Mouse (Mus musculus) lung, embryonic 14.5 days (tissue): ENCODE measurements around the gene Med29. TPM values are rescaled to one million over a fixed set of nuclear protein-coding genes. Genes with fewer than 3 reads are reported as not detected.
"Not testable (repeated sequence)": the region's sequence is repeated elsewhere in the genome, so short reads cannot be mapped to it uniquely, and the experiment has no call there.

Experiments used
- ATAC-seq: fragments of 200-750 bp; cut with Nextera tagmentation; 2 replicates; pipeline ENCODE4 v1.8.0; 2017; ENCODE audit warnings: mild to moderate bottlenecking, moderate TSS enrichment, moderate library complexity; ENCODE audit not compliant: insufficient read depth
- DNase-seq: peaks from one replicate; pipeline ENCODE4 v3.0.0-alpha.2; 2015
- H3K27ac ChIP-seq: fragments of 300-500 bp; sonication (generic); 2 replicates; pipeline ENCODE4 v1.5.1; 2014; ENCODE audit warnings: low read depth, mild to moderate bottlenecking, moderate library complexity
- H3K27me3 ChIP-seq: fragments of 300-500 bp; sonication (generic); 2 replicates; pipeline ENCODE4 v1.6.1; 2014; ENCODE audit warnings: low read length, control low read depth; ENCODE audit not compliant: insufficient read depth
- H3K36me3 ChIP-seq: fragments of 300-500 bp; sonication (generic); 2 replicates; pipeline ENCODE4 v1.6.1; 2014; ENCODE audit warnings: control low read depth; ENCODE audit not compliant: insufficient read depth
- H3K4me1 ChIP-seq: fragments of 300-500 bp; sonication (generic); 2 replicates; pipeline ENCODE4 v1.6.1; 2014; ENCODE audit warnings: antibody characterized with exemption, control low read depth; ENCODE audit not compliant: insufficient read depth
- H3K4me2 ChIP-seq: fragments of 300-500 bp; sonication (generic); 2 replicates; pipeline ENCODE4 v1.6.1; 2014; ENCODE audit warnings: mild to moderate bottlenecking
- H3K4me3 ChIP-seq: fragments of 300-500 bp; sonication (generic); 2 replicates; pipeline ENCODE4 v1.5.1; 2014; ENCODE audit warnings: low read depth, low read length
- H3K9ac ChIP-seq: fragments of 300-500 bp; sonication (generic); 2 replicates; pipeline ENCODE4 v1.6.1; 2014
- H3K9me3 ChIP-seq: fragments of 300-500 bp; sonication (generic); 2 replicates; pipeline ENCODE4 v1.6.1; 2016; ENCODE audit warnings: low read depth, low read length, control low read depth
- CTCF ChIP-seq: IDR thresholded peaks from 2 replicates; pipeline ENCODE4 v1.5.1; 2016; ENCODE audit warnings: antibody characterized with exemption, low read depth
- WGBS: fragments of 180-500 bp; shearing (Covaris S2); extraction: QIAGEN DNeasy Blood & Tissue Kit; methylation state at CpG from one replicate; pipeline ENCODE4 v1.1.7; 2014; 5-methylcytosine and 5-hydroxymethylcytosine counted together
- polyA plus RNA-seq: library from polyadenylated mRNA; unstranded; fragments of >200 nt; fragmentation: Nextera tagmentation; extraction: Ambion mirVana; gene quantifications from 2 replicates; pipeline ENCODE4 v1.2.1, GENCODE M21; 2014

Gene Med29
- polyA plus RNA-seq, 1 experiment from 2014 or later = 49.1 TPM

DNA sequence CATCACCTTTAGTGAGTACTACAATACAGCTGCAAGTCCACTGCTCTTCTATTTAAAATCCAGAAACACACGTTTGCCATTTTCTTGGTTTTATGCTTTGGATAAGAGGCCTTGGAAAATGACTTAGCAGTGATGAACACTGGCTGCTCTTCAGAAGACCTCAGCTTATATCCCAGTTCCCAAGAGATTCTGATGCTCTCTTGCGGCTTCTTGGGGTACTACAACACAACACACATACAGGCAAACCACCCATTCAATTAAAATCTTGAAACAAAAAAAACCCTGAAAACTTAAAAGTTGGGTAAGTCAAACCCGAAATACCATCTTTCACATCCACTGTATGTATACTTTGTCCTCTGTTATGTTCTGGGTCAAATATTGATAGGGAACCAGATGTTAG is 5.5 kb upstream of the Med29 start:
- peaks cover 77% of the 10 kb centered on the region for H3K36me3 ChIP-seq
- WGBS = 49% methylated on average over 3 of the region's 3 CpGs
- DNase-seq = peak; percentile 73

DNA sequence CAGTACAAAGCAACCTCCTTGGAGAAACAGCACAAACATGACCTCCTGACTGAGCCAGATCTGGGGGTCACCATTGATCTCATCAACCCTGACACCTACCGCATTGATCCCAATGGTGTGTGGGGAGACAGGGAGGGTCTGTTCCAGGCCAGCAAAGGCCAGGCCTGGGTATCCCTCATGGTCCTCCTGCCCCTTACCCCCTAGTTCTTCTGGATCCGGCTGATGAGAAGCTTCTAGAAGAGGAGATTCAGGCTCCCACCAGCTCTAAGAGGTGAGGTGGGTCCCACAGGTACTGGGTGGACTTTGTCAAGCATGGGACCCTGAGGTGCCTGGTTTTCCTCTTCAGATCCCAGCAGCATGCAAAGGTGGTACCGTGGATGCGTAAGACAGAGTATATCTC is 2.9 kb upstream of the Med29 start:
- Histone ChIP-seq H3K4me1 (peaks cover 6% of the 10 kb centered on the region; the same call in 1 of the 2 replicates), H3K27ac (no peak overlapping the region), H3K4me3 (no peak overlapping the region), H3K9ac (no peak overlapping the region), H3K36me3 (peaks cover 56% of the 10 kb centered on the region), H3K27me3 (no peaks in the 10 kb centered on the region), H3K9me3 (no peaks in the 10 kb centered on the region), H3K4me2 (no peak overlapping the region)
- TF ChIP-seq CTCF = no peak
- no peak for DNase-seq
- ATAC-seq = no peak
- 96% methylated on average over 4 of the region's 4 CpGs for WGBS

More for the DNA sequence above, 5.5 kb upstream of the Med29 start:
- Histone ChIP-seq H3K9ac (no peak overlapping the region), H3K9me3 (no peaks in the 10 kb centered on the region), H3K27me3 (no peaks in the 10 kb centered on the region), H3K27ac (no peak overlapping the region), H3K4me3 (no peak overlapping the region), H3K4me2 (no peak overlapping the region), H3K4me1 (peaks cover 3% of the 10 kb centered on the region; the same call in 1 of the 2 replicates)
- peak; percentile 59 for TF ChIP-seq CTCF
- ATAC-seq = no peak

DNA sequence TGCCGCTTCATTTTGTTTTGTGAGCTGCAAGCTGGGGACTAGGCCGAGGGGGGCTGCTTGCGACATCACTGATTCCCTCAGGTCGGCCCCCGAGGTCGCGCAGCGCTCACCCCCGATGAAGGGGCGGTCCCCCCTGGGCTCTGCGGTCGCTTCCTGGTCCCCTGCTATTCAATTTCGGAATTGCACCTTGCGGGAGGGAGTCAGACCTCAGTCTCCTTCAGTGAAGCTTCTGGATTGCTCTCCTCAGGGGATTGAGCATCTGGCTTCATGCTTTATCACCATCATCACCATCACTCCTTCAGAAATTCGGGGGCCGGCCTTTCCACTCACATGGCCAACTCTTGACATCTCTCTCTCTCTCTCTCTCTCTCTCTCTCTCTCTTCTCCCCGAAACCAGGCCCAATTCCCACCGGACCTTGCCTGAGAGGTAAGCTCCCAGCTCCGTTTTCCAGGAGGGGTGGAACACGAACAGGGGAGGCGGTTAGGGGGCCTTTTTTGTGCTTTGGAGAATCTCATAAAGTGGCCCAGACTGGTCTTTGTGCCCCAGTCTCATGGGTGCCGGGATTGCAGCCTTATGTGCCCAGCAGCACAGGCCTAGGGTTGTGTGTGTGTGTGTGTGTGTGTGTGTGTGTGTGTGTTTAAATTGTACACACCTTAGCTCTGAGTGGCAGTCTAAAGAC is 904 bp upstream of the Med29 start:
- Histone ChIP-seq H3K27me3 (no peaks in the 10 kb centered on the region), H3K4me1 (peaks cover 6% of the 10 kb centered on the region; the same call in 1 of the 2 replicates), H3K9me3 (no peaks in the 10 kb centered on the region), H3K9ac (peak overlapping the region; percentile 67), H3K36me3 (peaks cover 57% of the 10 kb centered on the region), H3K27ac (peak overlapping the region; percentile 58), H3K4me3 (peak overlapping the region; percentile 73), H3K4me2 (peak overlapping the region; percentile 91)
- ATAC-seq (no peak; the same call in 1 of the 2 replicates), DNase-seq (no peak)
- TF ChIP-seq CTCF = no peak
- WGBS = 4% methylated on average over 22 of the region's 22 CpGs

DNA sequence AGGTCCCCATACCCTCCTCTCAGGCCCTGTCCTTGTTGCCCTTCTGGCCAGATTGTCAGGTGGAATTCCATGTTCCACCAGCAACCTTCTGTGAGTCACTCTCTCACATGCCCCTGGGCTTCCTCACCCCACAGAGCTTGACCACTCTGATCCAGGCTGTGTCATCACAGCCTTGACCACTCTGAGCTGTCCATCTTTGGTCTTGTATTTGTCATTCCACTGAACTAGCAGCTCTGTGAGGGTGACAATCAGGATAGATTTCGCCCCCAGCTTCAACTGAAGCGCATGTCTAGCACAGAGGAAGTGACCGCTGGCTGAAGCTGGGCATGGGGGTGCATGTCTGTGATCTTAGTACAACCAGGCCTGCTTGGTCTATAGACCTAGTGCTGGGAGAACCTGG is 2.2 kb downstream of the Med29 start:
- Histone ChIP-seq H3K4me1 (peaks cover 6% of the 10 kb centered on the region; the same call in 1 of the 2 replicates), H3K27me3 (no peaks in the 10 kb centered on the region), H3K9me3 (no peaks in the 10 kb centered on the region), H3K27ac (no peak overlapping the region), H3K4me2 (no peak overlapping the region), H3K36me3 (peaks cover 48% of the 10 kb centered on the region), H3K4me3 (no peak overlapping the region), H3K9ac (no peak overlapping the region)
- TF ChIP-seq CTCF = no peak
- 87% methylated on average over 3 of the region's 3 CpGs for WGBS
- no peak for ATAC-seq
- no peak for DNase-seq

DNA sequence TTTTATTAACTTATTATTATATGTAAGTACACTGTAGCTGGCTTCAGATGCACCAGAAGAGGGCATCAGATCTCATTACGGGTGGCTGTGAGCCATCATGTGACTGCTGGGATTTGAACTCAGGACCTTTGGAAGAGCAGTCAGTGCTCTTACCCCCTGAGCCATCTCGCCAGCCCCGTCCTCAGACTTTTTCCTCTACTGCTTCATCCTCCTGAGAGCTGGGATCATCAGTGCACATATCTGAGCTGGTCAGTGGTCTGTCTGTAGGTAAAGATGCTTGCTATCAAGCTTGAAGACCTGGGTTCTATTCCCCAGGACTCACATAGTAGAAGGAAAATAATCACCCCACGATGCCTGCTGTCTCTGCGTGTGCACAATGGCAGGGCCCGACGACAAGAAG is 5.1 kb downstream of the Med29 start:
- H3K4me2 ChIP-seq, H3K9ac ChIP-seq, H3K4me3 ChIP-seq, H3K27me3 ChIP-seq, ATAC-seq, DNase-seq, H3K9me3 ChIP-seq, H3K27ac ChIP-seq: not testable (repeated sequence)
- H3K36me3 ChIP-seq = peaks cover 39% of the 10 kb centered on the region
- WGBS = 87% methylated on average over 7 of the region's 7 CpGs
- peaks cover 11% of the 10 kb centered on the region for H3K4me1 ChIP-seq

DNA sequence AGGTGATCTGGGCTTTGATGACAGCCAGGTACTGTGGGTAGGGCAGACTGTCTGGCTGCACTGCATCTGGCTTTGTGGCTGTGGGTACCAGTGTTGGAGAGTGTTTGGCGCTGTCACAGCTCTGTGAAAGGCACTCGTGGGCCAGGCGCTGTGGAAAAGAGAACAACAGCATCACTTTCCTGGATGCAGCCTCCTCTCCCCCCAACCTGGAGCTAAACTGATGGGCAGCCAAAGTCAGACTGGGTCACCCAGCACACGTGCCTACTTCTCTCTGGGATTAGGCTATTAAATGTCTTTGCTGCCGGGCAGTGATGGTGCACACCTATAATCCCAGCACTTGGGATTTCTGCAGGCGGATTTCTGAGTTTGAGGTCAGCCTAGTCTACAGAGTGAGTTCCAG is 5.6 kb downstream of the Med29 start:
- not testable (repeated sequence) for H3K4me2 ChIP-seq, DNase-seq, H3K9me3 ChIP-seq, H3K4me3 ChIP-seq, H3K9ac ChIP-seq, H3K27ac ChIP-seq, H3K27me3 ChIP-seq, ATAC-seq
- WGBS = 79% methylated on average over 6 of the region's 6 CpGs
- peaks cover 13% of the 10 kb centered on the region for H3K4me1 ChIP-seq
- H3K36me3 ChIP-seq = peaks cover 39% of the 10 kb centered on the region

DNA sequence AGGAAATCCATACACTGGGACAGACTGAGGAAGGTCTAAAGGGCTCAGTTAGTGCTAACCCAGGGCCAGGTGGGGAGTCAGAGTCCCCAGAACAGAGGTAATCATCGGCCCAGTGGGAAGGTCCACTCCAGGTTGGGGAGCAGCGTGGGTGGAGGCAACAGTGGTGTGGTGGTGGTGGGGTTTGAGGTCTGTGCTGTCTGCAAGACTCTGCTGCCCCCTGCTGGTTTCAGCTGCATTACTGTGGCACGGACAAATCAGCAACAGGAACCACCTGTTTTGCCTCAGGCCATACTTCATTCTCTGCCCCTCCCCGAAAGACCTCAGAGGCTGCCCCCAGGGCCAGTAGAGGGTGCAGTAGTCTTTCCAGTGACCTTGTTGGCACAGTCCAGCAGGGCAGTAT is 6.0 kb downstream of the Med29 start:
- peak; percentile 95 for DNase-seq
- peak; percentile 59 for ATAC-seq
- Histone ChIP-seq H3K9ac (no peak overlapping the region), H3K4me2 (no peak overlapping the region), H3K36me3 (peaks cover 39% of the 10 kb centered on the region), H3K27me3 (no peaks in the 10 kb centered on the region), H3K27ac (no peak overlapping the region), H3K9me3 (no peaks in the 10 kb centered on the region), H3K4me1 (peaks cover 14% of the 10 kb centered on the region), H3K4me3 (no peak overlapping the region)
- peak; percentile 96 for TF ChIP-seq CTCF
- 3% methylated on average over 4 of the region's 4 CpGs for WGBS
